Mouse (Mus musculus): ENCODE results near the gene Ucp3. TPM values are rescaled to one million over a fixed set of nuclear protein-coding genes. Genes with fewer than 3 reads are reported as not detected.

Gene Ucp3
- 100 to 1,000 TPM in 1 of 2 experiments, 10 to 100 TPM in 1; 72.3 to 103 TPM for total RNA-seq (2021)

GRCm38 (mm10) chr7:100472777-100473176 is at the start of gene Ucp3:
Gene Ucp3, plus strand, starts transcription at chr7:100472990.
- intact Hi-C loops (cut with DNase I) = no loop called here

GRCm38 (mm10) chr7:100425795-100426194 is 47.0 kb upstream of the Ucp3 start:
- intact Hi-C loops (cut with DNase I) = no loop called here
- no peak for DNase-seq

More at GRCm38 (mm10) chr7:100472777-100473176, at the start of gene Ucp3:
- DNase-seq = peak; percentile 32 to 54

GRCm38 (mm10) chr7:100429102-100429501 is 43.7 kb upstream of the Ucp3 start:
- intact Hi-C loops (cut with DNase I) = no loop called here
- peak; percentile 51 to 71 for DNase-seq

GRCm38 (mm10) chr7:100429911-100430310 is 42.9 kb upstream of the Ucp3 start:
- intact Hi-C loops (cut with DNase I) = loop anchor here (2.0 kb wide), 2 partner anchors 35 to 65 kb away; no protein-coding TSS in a partner anchor
- DNase-seq = peak; percentile 25 to 28

- DNase-seq = peak; percentile 57 to 75
- intact Hi-C loops (cut with DNase I) = loop anchor here (2.0 kb wide), 2 partner anchors 34 to 64 kb away; no protein-coding TSS in a partner anchor
Measured at GRCm38 (mm10) chr7:100431103-100431502, 41.7 kb upstream of the Ucp3 start.

GRCm38 (mm10) chr7:100433295-100433694 is 39.5 kb upstream of the Ucp3 start:
- intact Hi-C loops (cut with DNase I) = no loop called here
- no peak for DNase-seq

- no peak for DNase-seq
- intact Hi-C loops (cut with DNase I) = no loop called here
Measured at GRCm38 (mm10) chr7:100443728-100444127, 29.1 kb upstream of the Ucp3 start.

GRCm38 (mm10) chr7:100446271-100446670 is 26.5 kb upstream of the Ucp3 start:
- intact Hi-C loops (cut with DNase I) = no loop called here

GRCm38 (mm10) chr7:100448530-100448929 is 24.3 kb upstream of the Ucp3 start:
- DNase-seq = no peak
- intact Hi-C loops (cut with DNase I) = no loop called here

More at GRCm38 (mm10) chr7:100446271-100446670, 26.5 kb upstream of the Ucp3 start:
- DNase-seq = no peak

GRCm38 (mm10) chr7:100448985-100449384 is 23.8 kb upstream of the Ucp3 start:
- intact Hi-C loops (cut with DNase I) = no loop called here

GRCm38 (mm10) chr7:100458153-100458552 is 14.6 kb upstream of the Ucp3 start:
- intact Hi-C loops (cut with DNase I) = no loop called here
- no peak for DNase-seq

More at GRCm38 (mm10) chr7:100448985-100449384, 23.8 kb upstream of the Ucp3 start:
- no peak for DNase-seq

- intact Hi-C loops (cut with DNase I) = no loop called here
- no peak for DNase-seq
Measured at GRCm38 (mm10) chr7:100459862-100460261, 12.9 kb upstream of the Ucp3 start.

- intact Hi-C loops (cut with DNase I) = no loop called here
- peak; percentile 80 to 81 for DNase-seq
Measured at GRCm38 (mm10) chr7:100461621-100462151, 11.1 kb upstream of the Ucp3 start.

GRCm38 (mm10) chr7:100463194-100463593 is 9.6 kb upstream of the Ucp3 start:
- intact Hi-C loops (cut with DNase I) = no loop called here
- no peak for DNase-seq

GRCm38 (mm10) chr7:100463757-100464156 is 9.0 kb upstream of the Ucp3 start:
- no peak for DNase-seq
- intact Hi-C loops (cut with DNase I) = loop anchor here (2.0 kb wide), 1 partner anchor 33 kb away; no protein-coding TSS in a partner anchor

GRCm38 (mm10) chr7:100464248-100464647 is 8.5 kb upstream of the Ucp3 start:
- intact Hi-C loops (cut with DNase I) = loop anchor here (2.0 kb wide), 1 partner anchor 33 kb away; no protein-coding TSS in a partner anchor

GRCm38 (mm10) chr7:100465248-100465647 is 7.5 kb upstream of the Ucp3 start:
- intact Hi-C loops (cut with DNase I) = loop anchor here (1.0 to 2.0 kb wide), 2 partner anchors 28 to 34 kb away; partner anchors contain the start of gene Ucp2
- DNase-seq = no peak

More at GRCm38 (mm10) chr7:100464248-100464647, 8.5 kb upstream of the Ucp3 start:
- DNase-seq = no peak

GRCm38 (mm10) chr7:100465656-100466309 is 7.0 kb upstream of the Ucp3 start:
- peak; percentile 89 to 91 for DNase-seq
- intact Hi-C loops (cut with DNase I) = loop anchor here (1.0 to 2.0 kb wide), 2 partner anchors 28 to 35 kb away; partner anchors contain the start of gene Ucp2

- intact Hi-C loops (cut with DNase I) = no loop called here
- no peak for DNase-seq
Measured at GRCm38 (mm10) chr7:100466781-100467510, 5.8 kb upstream of the Ucp3 start.

GRCm38 (mm10) chr7:100468761-100469160 is 4.0 kb upstream of the Ucp3 start:
- no peak for DNase-seq
- intact Hi-C loops (cut with DNase I) = no loop called here

- DNase-seq = no peak
- intact Hi-C loops (cut with DNase I) = no loop called here
Measured at GRCm38 (mm10) chr7:100469502-100469901, 3.3 kb upstream of the Ucp3 start.
